Mouse (Mus musculus): ENCODE results near the gene Rbm28. TPM values are rescaled to one million over a fixed set of nuclear protein-coding genes. Genes with fewer than 3 reads are reported as not detected.

Gene Rbm28
- total and polyA plus RNA-seq, 3 experiments, result 37.6 to 103 (median 56.2) TPM

DNA sequence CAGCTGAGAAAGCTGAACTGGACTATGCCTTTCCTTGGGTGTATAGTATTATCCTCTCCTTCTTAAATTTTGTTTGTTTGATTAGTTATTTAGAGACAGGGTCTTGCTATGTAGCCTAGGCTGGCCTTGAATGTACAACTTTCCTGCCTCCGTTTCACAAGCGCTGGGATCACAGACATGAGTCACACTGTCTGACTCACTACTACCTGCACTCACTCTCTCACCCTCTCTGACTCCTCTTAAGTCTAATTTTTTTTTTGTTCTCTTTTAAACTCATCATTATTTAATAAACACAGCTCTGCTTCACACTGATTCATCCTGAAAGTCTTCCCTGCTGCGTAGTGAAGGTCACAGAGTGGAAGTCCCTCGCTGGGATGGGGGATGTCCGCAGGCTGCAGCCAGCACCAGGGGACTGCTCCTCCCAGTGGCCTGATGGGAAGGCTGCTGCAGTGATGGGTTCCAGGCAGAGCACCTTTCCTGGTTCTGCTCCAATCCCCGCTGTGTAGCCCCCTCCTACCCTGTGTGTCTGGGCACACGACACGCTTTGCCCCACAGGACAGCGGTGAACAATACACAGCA lies 81.9 kb downstream of the Rbm28 start:
- no peak overlapping the region for H3K27ac ChIP-seq (ENCODE audit: insufficient read depth, low read depth)
- peaks cover 5% of the 10 kb centered on the region for H3K27me3 ChIP-seq (replicated peaks)
- dilution Hi-C loops (cut with MboI; ENCODE audit: extremely low pct_ligation_motif_present, extremely low pct_unique_long_range_greater_than_20kb, low sequenced_read_pairs) (no loop called here), in situ Hi-C loops (cut with MboI; ENCODE audit: low pct_ligation_motif_present, low pct_unique_long_range_greater_than_20kb, low sequenced_read_pairs) (no loop called here)
- TF ChIP-seq CTCF (conservative IDR thresholded peaks at IDR 0.05 in 1 of 2, IDR thresholded peaks at IDR 0.05 in 1 of 2; ENCODE audit: low read depth in 2 of 2, low read length in 2 of 2) (peak in 1 of 2 experiments; percentile 23; a peak in 1 of 4 replicates), NELFE (IDR thresholded peaks at IDR 0.05; ENCODE audit: low read depth, low read length) (no peak)
- no peaks in the 10 kb centered on the region for H3K36me3 ChIP-seq (replicated peaks in 1 of 2; ENCODE audit: control insufficient read depth in 1 of 2, insufficient read depth in 1 of 2, low read length in 1 of 2)
- H3K4me2 ChIP-seq (ENCODE audit: insufficient read depth, low read depth, poor library complexity, severe bottlenecking), result peak overlapping the region; percentile 16
- H3K4me3 ChIP-seq (replicated peaks in 1 of 3; ENCODE audit: low read depth in 2 of 3, low read length in 2 of 3, poor library complexity in 1 of 3), result peak overlapping the region in 1 of 3 experiments; percentile 11
- no peak overlapping the region for H3K9ac ChIP-seq (ENCODE audit: insufficient read depth, low read depth)
- H3K9me3 ChIP-seq (replicated peaks; ENCODE audit: low read length), result no peaks in the 10 kb centered on the region
- no peak for DNase-seq (ENCODE audit: extremely low read depth)
- H3K79me2 ChIP-seq (replicated peaks; ENCODE audit: control insufficient read depth, extremely low read depth, insufficient read depth, poor library complexity, severe bottlenecking), result no peaks in the 10 kb centered on the region
- peaks cover 6 to 8% of the 10 kb centered on the region in 2 experiments for H3K4me1 ChIP-seq (ENCODE audit: control insufficient read depth in 1 of 2, insufficient read depth in 2 of 2)

DNA sequence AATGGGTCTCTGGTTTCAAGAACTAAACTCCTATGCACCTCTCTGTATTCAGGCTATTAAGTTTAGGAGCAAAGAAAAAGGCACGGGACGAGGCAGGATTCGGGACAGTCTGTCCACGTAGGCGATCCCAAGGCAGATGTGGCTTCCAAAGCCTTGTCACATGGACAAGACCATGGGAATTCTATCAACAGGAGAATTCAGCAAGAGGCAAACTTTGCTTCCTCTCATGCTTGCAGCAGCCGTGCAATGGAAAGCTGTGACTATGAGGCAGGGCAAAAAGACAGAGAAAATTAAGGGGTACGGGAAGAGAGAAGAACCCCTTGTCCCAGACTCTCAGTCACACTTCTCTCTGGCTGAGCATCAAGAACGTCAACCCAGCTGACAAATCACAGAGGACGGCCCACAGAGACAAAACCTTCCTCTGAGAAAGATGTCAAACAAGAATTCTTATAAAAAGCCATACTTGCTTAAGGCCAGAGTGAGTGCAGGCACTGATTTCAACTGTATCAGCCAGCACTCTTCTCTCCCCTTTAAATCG lies 82.9 kb downstream of the Rbm28 start:
- Histone ChIP-seq H3K27me3 (replicated peaks) (peaks cover 8% of the 10 kb centered on the region), H3K4me1 (ENCODE audit: control insufficient read depth in 1 of 2, insufficient read depth in 2 of 2) (peaks cover 5 to 6% of the 10 kb centered on the region in 2 experiments)
- dilution Hi-C loops (cut with MboI; ENCODE audit: extremely low pct_ligation_motif_present, extremely low pct_unique_long_range_greater_than_20kb, low sequenced_read_pairs), result no loop called here

DNA sequence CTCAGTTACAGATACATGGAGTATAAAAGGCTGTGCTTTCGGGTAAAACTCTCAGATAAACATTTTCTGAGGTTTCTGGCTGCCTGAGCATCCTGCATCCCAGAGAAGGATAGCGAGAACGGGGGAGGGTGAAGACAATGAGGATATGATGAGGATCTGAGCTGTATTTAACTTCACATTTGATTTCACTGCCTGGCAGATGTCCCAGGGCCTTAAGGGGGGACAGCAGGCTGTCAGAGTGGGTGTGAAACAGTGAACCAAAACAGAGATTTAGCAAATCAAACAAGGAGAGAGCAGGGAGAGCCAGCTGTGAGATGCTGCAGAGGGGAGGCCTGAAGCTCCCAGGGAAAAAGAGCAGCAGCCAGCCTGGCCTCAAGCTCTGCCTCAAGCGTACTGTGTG lies 85.5 kb downstream of the Rbm28 start:
- no peak for DNase-seq (ENCODE audit: extremely low read depth)
- Histone ChIP-seq H3K4me1 (ENCODE audit: control insufficient read depth in 1 of 2, insufficient read depth in 2 of 2) (peaks cover 5 to 6% of the 10 kb centered on the region in 2 experiments), H3K27ac (ENCODE audit: insufficient read depth, low read depth) (no peak overlapping the region), H3K27me3 (replicated peaks) (peaks cover 21% of the 10 kb centered on the region), H3K79me2 (replicated peaks; ENCODE audit: control insufficient read depth, extremely low read depth, insufficient read depth, poor library complexity, severe bottlenecking) (no peaks in the 10 kb centered on the region), H3K4me2 (ENCODE audit: insufficient read depth, low read depth, poor library complexity, severe bottlenecking) (no peak overlapping the region), H3K9me3 (replicated peaks; ENCODE audit: low read length) (no peaks in the 10 kb centered on the region), H3K36me3 (replicated peaks in 1 of 2; ENCODE audit: control insufficient read depth in 1 of 2, insufficient read depth in 1 of 2, low read length in 1 of 2) (no peaks in the 10 kb centered on the region), H3K9ac (ENCODE audit: insufficient read depth, low read depth) (no peak overlapping the region), H3K4me3 (replicated peaks in 1 of 3; ENCODE audit: low read depth in 2 of 3, low read length in 2 of 3, poor library complexity in 1 of 3) (no peak overlapping the region)
- in situ Hi-C loops (cut with MboI; ENCODE audit: low pct_ligation_motif_present, low pct_unique_long_range_greater_than_20kb, low sequenced_read_pairs) (no loop called here), dilution Hi-C loops (cut with MboI; ENCODE audit: extremely low pct_ligation_motif_present, extremely low pct_unique_long_range_greater_than_20kb, low sequenced_read_pairs) (no loop called here)
- TF ChIP-seq SIN3A (IDR thresholded peaks at IDR 0.05; ENCODE audit: low read length) (no peak), IRF4 (IDR thresholded peaks at IDR 0.05; ENCODE audit: low read depth, low read length) (no peak), KAT2A (IDR thresholded peaks at IDR 0.05; ENCODE audit: insufficient replicate concordance, low read length) (no peak), TBP (conservative IDR thresholded peaks at IDR 0.05; ENCODE audit: low read depth, low read length) (no peak), RCOR1 (conservative IDR thresholded peaks at IDR 0.05; ENCODE audit: low read depth, low read length) (no peak), USF2 (conservative IDR thresholded peaks at IDR 0.05; ENCODE audit: low read depth, low read length) (no peak), NELFE (IDR thresholded peaks at IDR 0.05; ENCODE audit: low read depth, low read length) (no peak), CHD2 (IDR thresholded peaks at IDR 0.05; ENCODE audit: low read length) (no peak), E2F4 (IDR thresholded peaks at IDR 0.05; ENCODE audit: insufficient replicate concordance, low read depth, low read length) (no peak), MAX (IDR thresholded peaks at IDR 0.05; ENCODE audit: low read length) (no peak), MEF2A (IDR thresholded peaks at IDR 0.05; ENCODE audit: borderline replicate concordance, low read depth, low read length) (no peak), NRF1 (IDR thresholded peaks at IDR 0.05; ENCODE audit: low read depth, low read length) (no peak), EP300 (IDR thresholded peaks at IDR 0.05; ENCODE audit: low read length) (no peak)

More for the DNA sequence above, 82.9 kb downstream of the Rbm28 start:
- no peak for TF ChIP-seq UBTF (IDR thresholded peaks at IDR 0.05; ENCODE audit: low read depth, low read length)
- no peak for TF ChIP-seq JUN (IDR thresholded peaks at IDR 0.05; ENCODE audit: insufficient read depth, low read depth, low read length)
- no peak for TF ChIP-seq E2F4 (IDR thresholded peaks at IDR 0.05; ENCODE audit: insufficient replicate concordance, low read depth, low read length)
- in situ Hi-C loops (cut with MboI; ENCODE audit: low pct_ligation_motif_present, low pct_unique_long_range_greater_than_20kb, low sequenced_read_pairs), result no loop called here
- Histone ChIP-seq H3K9ac (ENCODE audit: insufficient read depth, low read depth) (no peak overlapping the region), H3K36me3 (replicated peaks in 1 of 2; ENCODE audit: control insufficient read depth in 1 of 2, insufficient read depth in 1 of 2, low read length in 1 of 2) (no peaks in the 10 kb centered on the region), H3K79me2 (replicated peaks; ENCODE audit: control insufficient read depth, extremely low read depth, insufficient read depth, poor library complexity, severe bottlenecking) (no peaks in the 10 kb centered on the region), H3K9me3 (replicated peaks; ENCODE audit: low read length) (no peaks in the 10 kb centered on the region), H3K4me2 (ENCODE audit: insufficient read depth, low read depth, poor library complexity, severe bottlenecking) (no peak overlapping the region), H3K4me3 (replicated peaks in 1 of 3; ENCODE audit: low read depth in 2 of 3, low read length in 2 of 3, poor library complexity in 1 of 3) (no peak overlapping the region), H3K27ac (ENCODE audit: insufficient read depth, low read depth) (no peak overlapping the region)
- DNase-seq (ENCODE audit: extremely low read depth), result no peak
